ENCODE assay signal across 9 mouse cellular contexts in genomic region chr11:88356598-88357290, GRCm38 (mm10).
DNase-seq lines count a peak whose midpoint lies in the region; ATAC-seq and TF ChIP-seq lines count a peak whose summit lies in the region.
"Had no signal": no experiment of that assay in that cellular context is flagged by ENCODE, and none has a peak within 500 bp of the region (broad histone marks: within the 10 kb centered on the region; RNA-seq: fewer than 3 reads in every experiment).

No protein-coding gene starts in this region.

- no peaks in the 10 kb centered on the region for H3K27me3 ChIP-seq in kidney, adult 2 months (replicated peaks; ENCODE audit: control insufficient read depth, insufficient read depth, low read length)
- no peaks in the 10 kb centered on the region for H3K27me3 ChIP-seq in embryonic facial prominence, embryonic 15.5 days
- H3K27me3 ChIP-seq in heart, embryonic 15.5 days = no peaks in the 10 kb centered on the region
- H3K27me3 ChIP-seq in liver, embryonic 12.5 days (replicated peaks) = no peaks in the 10 kb centered on the region
- H3K27me3 ChIP-seq in neural tube, embryonic 12.5 days (replicated peaks) = no peaks in the 10 kb centered on the region
- H3K27me3 ChIP-seq: megakaryocyte, embryonic 14.5 days had no signal

- H3K27ac ChIP-seq in kidney, adult 2 months (ENCODE audit: insufficient read depth, low read depth, low read length) = no peak overlapping the region
- H3K27ac ChIP-seq in embryonic facial prominence, embryonic 15.5 days (replicated peaks) = peak overlapping the region; percentile 22; the same call in 1 of the 2 replicates
- peak overlapping the region; percentile 64 for H3K27ac ChIP-seq in heart, embryonic 15.5 days
- H3K27ac ChIP-seq in liver, embryonic 12.5 days = no peak overlapping the region
- H3K27ac ChIP-seq in neural tube, embryonic 12.5 days = peak overlapping the region; percentile 75

- no peak overlapping the region for H3K9ac ChIP-seq in embryonic facial prominence, embryonic 15.5 days
- no peak overlapping the region for H3K9ac ChIP-seq in heart, embryonic 15.5 days
- H3K9ac ChIP-seq in liver, embryonic 12.5 days = no peak overlapping the region
- H3K9ac ChIP-seq in neural tube, embryonic 12.5 days = no peak overlapping the region

- peak; percentile 30 for DNase-seq in kidney, adult 2 months
- DNase-seq in kidney, adult 11 months = no peak
- peak; percentile 57 to 71 for DNase-seq in kidney, postnatal 4 days

- H3K9me3 ChIP-seq in embryonic facial prominence, embryonic 15.5 days (replicated peaks) = no peaks in the 10 kb centered on the region
- no peaks in the 10 kb centered on the region for H3K9me3 ChIP-seq in heart, embryonic 15.5 days (replicated peaks)
- no peaks in the 10 kb centered on the region for H3K9me3 ChIP-seq in liver, embryonic 12.5 days (replicated peaks)
- no peaks in the 10 kb centered on the region for H3K9me3 ChIP-seq in neural tube, embryonic 12.5 days
- H3K9me3 ChIP-seq: megakaryocyte, embryonic 14.5 days had no signal

- peak; percentile 85 for ATAC-seq in embryonic facial prominence, embryonic 15.5 days (ENCODE audit: insufficient number of reproducible peaks, low FRiP score, low TSS enrichment, low read depth)
- peak; percentile 77 for ATAC-seq in heart, embryonic 15.5 days (replicated peaks; ENCODE audit: insufficient number of reproducible peaks, insufficient read depth, low FRiP score, low read depth)
- ATAC-seq in liver, embryonic 12.5 days = peak; percentile 81
- ATAC-seq in neural tube, embryonic 12.5 days (ENCODE audit: low FRiP score, low read depth) = peak; percentile 96
- ATAC-seq in monocyte, adult 5-6 weeks (replicated peaks; ENCODE audit: insufficient number of reproducible peaks, low FRiP score, low TSS enrichment, poor library complexity, severe bottlenecking) = no peak

- H3K36me3 ChIP-seq in kidney, adult 2 months (ENCODE audit: control insufficient read depth, insufficient read depth, low read length) = no peaks in the 10 kb centered on the region
- H3K36me3 ChIP-seq in embryonic facial prominence, embryonic 15.5 days = no peaks in the 10 kb centered on the region
- H3K36me3 ChIP-seq in heart, embryonic 15.5 days = no peaks in the 10 kb centered on the region
- 0 out of 2 replicates have a peak, but pooled peaks cover 2% of the 10 kb centered on the region for H3K36me3 ChIP-seq in liver, embryonic 12.5 days
- peaks cover 28% of the 10 kb centered on the region for H3K36me3 ChIP-seq in neural tube, embryonic 12.5 days

- 73% methylated on average over 8 of the region's 8 CpGs for WGBS in kidney, adult 2 months
- WGBS in embryonic facial prominence, embryonic 15.5 days = 41% methylated on average over 8 of the region's 8 CpGs
- 47% methylated on average over 8 of the region's 8 CpGs for WGBS in heart, embryonic 15.5 days
- WGBS in liver, embryonic 12.5 days (ENCODE audit: insufficient replicate concordance) = 61% methylated on average over 8 of the region's 8 CpGs
- WGBS in neural tube, embryonic 12.5 days = 34% methylated on average over 8 of the region's 8 CpGs

- no peak for TF ChIP-seq POLR2A in kidney, adult 2 months (IDR thresholded peaks at IDR 0.05; ENCODE audit: low read depth, low read length)

- 0 out of 2 replicates have a peak overlapping the region, but pooled peaks have one; percentile 8 for H3K4me2 ChIP-seq in embryonic facial prominence, embryonic 15.5 days (replicated peaks)
- no peak overlapping the region for H3K4me2 ChIP-seq in heart, embryonic 15.5 days
- peak overlapping the region; percentile 26; the same call in 1 of the 2 replicates for H3K4me2 ChIP-seq in liver, embryonic 12.5 days
- H3K4me2 ChIP-seq in neural tube, embryonic 12.5 days (replicated peaks) = peak overlapping the region; percentile 24; the same call in 1 of the 2 replicates

- no peak for TF ChIP-seq CTCF in kidney, adult 2 months (conservative IDR thresholded peaks at IDR 0.05; ENCODE audit: insufficient read depth, insufficient read length, low read depth, low read length)

- H3K4me3 ChIP-seq in kidney, adult 2 months (ENCODE audit: insufficient read depth, low read depth, low read length) = no peak overlapping the region
- H3K4me3 ChIP-seq in embryonic facial prominence, embryonic 15.5 days (replicated peaks) = no peak overlapping the region
- no peak overlapping the region for H3K4me3 ChIP-seq in heart, embryonic 15.5 days
- no peak overlapping the region for H3K4me3 ChIP-seq in liver, embryonic 12.5 days
- H3K4me3 ChIP-seq in neural tube, embryonic 12.5 days = no peak overlapping the region
- H3K4me3 ChIP-seq: megakaryocyte, embryonic 14.5 days had no signal

- H3K4me1 ChIP-seq in kidney, adult 2 months (ENCODE audit: control insufficient read depth, insufficient read depth, low read length) = peaks cover 4% of the 10 kb centered on the region; the same call in 1 of the 2 replicates
- H3K4me1 ChIP-seq in embryonic facial prominence, embryonic 15.5 days = peaks cover 24% of the 10 kb centered on the region
- H3K4me1 ChIP-seq in heart, embryonic 15.5 days (replicated peaks) = peaks cover 56% of the 10 kb centered on the region
- H3K4me1 ChIP-seq in liver, embryonic 12.5 days = peaks cover 56% of the 10 kb centered on the region
- H3K4me1 ChIP-seq in neural tube, embryonic 12.5 days = peaks cover 32% of the 10 kb centered on the region

Comparison
In these comparisons a context has a peak if more than half of its experiments do, and no peak if none do; other contexts are left out.
1. H3K27ac ChIP-seq: peak in embryonic facial prominence, embryonic 15.5 days (single experiment), heart, embryonic 15.5 days (single experiment) and neural tube, embryonic 12.5 days (single experiment); none in kidney, adult 2 months (single experiment) and liver, embryonic 12.5 days (single experiment).